Mouse (Mus musculus) C2C12 (cell line): Measurements from ENCODE around the gene Fbxl17. TPM values are rescaled to one million over a fixed set of nuclear protein-coding genes. Genes with fewer than 3 reads are reported as not detected.

Experiments used
- H3K27me3 ChIP-seq: one replicate; pipeline ENCODE4 v1.6.1; 2011; ENCODE audit not compliant: control insufficient read depth, insufficient read depth, insufficient read length
- H3K36me3 ChIP-seq: one replicate; pipeline ENCODE4 v1.6.1; 2011; ENCODE audit not compliant: control insufficient read depth, insufficient read depth
- H3K4me3 ChIP-seq: one replicate; pipeline ENCODE4 v1.5.1; 2011; ENCODE audit warnings: mild to moderate bottlenecking, control low read depth; ENCODE audit not compliant: poor library complexity, insufficient read depth, severe bottlenecking
- H3K79me2 ChIP-seq: one replicate; pipeline ENCODE4 v1.6.1; 2011; ENCODE audit not compliant: control insufficient read depth, insufficient read depth
- H3K79me3 ChIP-seq: one replicate; pipeline ENCODE4 v1.6.1; 2011; ENCODE audit warnings: low read depth, control low read depth
- H3ac ChIP-seq: one replicate; pipeline ENCODE3; 2011; ENCODE audit warnings: low read depth; ENCODE audit not compliant: control insufficient read depth, insufficient read length
- CEBPB ChIP-seq: IDR thresholded peaks from one replicate; pipeline ENCODE4 v1.6.1; 2011; ENCODE audit warnings: low read depth, mild to moderate bottlenecking, control low read depth, moderate library complexity
- CTCF ChIP-seq: IDR thresholded peaks from one replicate; pipeline ENCODE4 v1.5.1; 2011; ENCODE audit not compliant: control insufficient read depth, insufficient read depth, insufficient read length
- FOSL1 ChIP-seq: IDR thresholded peaks from one replicate; pipeline ENCODE4 v1.8.0; 2011; ENCODE audit warnings: mild to moderate bottlenecking, low read length; ENCODE audit not compliant: poor library complexity, insufficient read depth, severe bottlenecking
- MAX ChIP-seq: IDR thresholded peaks from one replicate; pipeline ENCODE4 v1.6.1; 2011; ENCODE audit warnings: mild to moderate bottlenecking, control low read depth
- MYOD1 ChIP-seq: IDR thresholded peaks from one replicate; pipeline ENCODE4 v1.6.1; 2011; ENCODE audit warnings: low read depth; ENCODE audit not compliant: control insufficient read depth, insufficient read length
- MYOG ChIP-seq: IDR thresholded peaks from one replicate; pipeline ENCODE4 v1.6.1; 2011; ENCODE audit not compliant: control insufficient read depth, insufficient read length; ENCODE audit errors: extremely low read depth
- USF1 ChIP-seq: IDR thresholded peaks from one replicate; pipeline ENCODE4 v1.6.1; 2011; ENCODE audit warnings: low read depth, mild to moderate bottlenecking, control low read depth, moderate library complexity
- polyA plus RNA-seq: library from polyadenylated mRNA; unstranded; fragments of >200 nt; fragmentation: generic; extraction: Trizol; gene quantifications from one replicate; pipeline ENCODE4 v1.2.1, GENCODE M21; 2012; ENCODE audit warnings: missing spikeins

The Fbxl17 gene
- polyA plus RNA-seq, 1 experiment, result 6.3 TPM

GRCm38 (mm10) chr17:63351682-63352081 lies 148.1 kb downstream of the Fbxl17 start:
- Histone ChIP-seq H3ac (no peak overlapping the region), H3K4me3 (no peak overlapping the region), H3K79me3 (no peaks in the 10 kb centered on the region), H3K79me2 (no peaks in the 10 kb centered on the region), H3K27me3 (no peaks in the 10 kb centered on the region), H3K36me3 (peaks cover 6% of the 10 kb centered on the region)
- no peak for TF ChIP-seq CTCF
- TF ChIP-seq MYOG, result no peak
- TF ChIP-seq USF1, result no peak
- TF ChIP-seq FOSL1, result no peak
- no peak for TF ChIP-seq MAX
- TF ChIP-seq CEBPB, result no peak
- no peak for TF ChIP-seq MYOD1

DNA sequence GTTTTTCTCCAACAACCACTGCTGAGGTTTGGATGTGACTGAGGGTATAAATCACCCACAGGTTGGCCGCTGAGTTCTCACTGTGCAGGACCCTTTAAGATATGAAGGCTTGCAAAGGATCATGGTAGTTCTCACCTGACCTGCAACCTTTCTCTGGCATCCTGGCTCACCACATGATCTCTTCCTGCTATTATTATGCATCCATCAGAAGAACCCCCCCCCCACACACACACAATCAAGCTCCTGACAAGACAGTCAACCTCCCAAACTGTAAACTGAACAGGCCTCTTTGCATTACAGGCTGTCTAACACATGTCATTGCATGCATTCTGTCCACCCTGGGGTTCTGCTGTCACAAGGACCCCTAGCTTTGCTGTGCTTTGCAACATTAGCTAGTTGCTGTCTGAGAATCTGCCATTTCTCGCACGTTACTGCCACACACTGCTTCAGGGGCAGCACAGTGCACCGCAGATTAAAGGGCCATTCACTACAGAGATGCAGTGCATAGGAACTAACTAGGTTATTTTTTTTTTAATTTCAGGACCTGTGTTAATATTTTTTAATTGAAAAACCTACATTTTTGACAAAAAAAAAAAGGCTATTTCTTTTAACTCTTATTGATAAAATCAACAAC lies 148.8 kb downstream of the Fbxl17 start:
- Histone ChIP-seq H3K79me3 (no peaks in the 10 kb centered on the region), H3ac (no peak overlapping the region), H3K36me3 (no peaks in the 10 kb centered on the region), H3K27me3 (no peaks in the 10 kb centered on the region), H3K79me2 (no peaks in the 10 kb centered on the region), H3K4me3 (no peak overlapping the region)
- no peak for TF ChIP-seq MAX
- TF ChIP-seq MYOG, result no peak

DNA sequence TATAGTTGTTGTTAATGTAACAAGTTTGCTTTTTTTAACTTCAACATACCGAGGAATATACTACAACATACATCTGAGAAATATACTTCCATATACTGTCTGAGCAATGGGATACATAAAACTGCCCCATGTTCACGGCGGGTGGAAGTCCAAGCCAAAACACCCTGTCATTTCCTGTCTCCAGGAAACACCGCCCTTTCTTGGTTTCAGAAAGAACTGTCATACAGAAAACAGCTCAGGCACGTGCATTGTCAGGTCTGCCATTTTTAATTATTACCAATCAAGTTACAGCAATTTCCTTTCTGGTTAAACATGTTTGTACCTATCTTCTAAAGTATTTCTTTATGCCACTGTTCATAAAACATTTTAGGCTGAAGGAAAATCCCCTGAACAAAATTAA lies 155.7 kb downstream of the Fbxl17 start:
- no peaks in the 10 kb centered on the region for H3K79me3 ChIP-seq
- no peak overlapping the region for H3ac ChIP-seq
- no peak overlapping the region for H3K4me3 ChIP-seq
- TF ChIP-seq FOSL1 (no peak), CTCF (no peak), MYOG (no peak), CEBPB (no peak), USF1 (no peak), MAX (no peak), MYOD1 (no peak)
- no peaks in the 10 kb centered on the region for H3K27me3 ChIP-seq
- no peaks in the 10 kb centered on the region for H3K36me3 ChIP-seq
- no peaks in the 10 kb centered on the region for H3K79me2 ChIP-seq

- Histone ChIP-seq H3K79me2 (no peaks in the 10 kb centered on the region), H3K79me3 (no peaks in the 10 kb centered on the region), H3K27me3 (no peaks in the 10 kb centered on the region), H3K4me3 (no peak overlapping the region), H3K36me3 (no peaks in the 10 kb centered on the region), H3ac (no peak overlapping the region)
- no peak for TF ChIP-seq MYOG
- no peak for TF ChIP-seq CEBPB
- no peak for TF ChIP-seq USF1
- no peak for TF ChIP-seq CTCF
- no peak for TF ChIP-seq MAX
- TF ChIP-seq MYOD1, result no peak
- TF ChIP-seq FOSL1, result no peak
Measured at GRCm38 (mm10) chr17:63343076-63343475, 156.7 kb downstream of the Fbxl17 start.

DNA sequence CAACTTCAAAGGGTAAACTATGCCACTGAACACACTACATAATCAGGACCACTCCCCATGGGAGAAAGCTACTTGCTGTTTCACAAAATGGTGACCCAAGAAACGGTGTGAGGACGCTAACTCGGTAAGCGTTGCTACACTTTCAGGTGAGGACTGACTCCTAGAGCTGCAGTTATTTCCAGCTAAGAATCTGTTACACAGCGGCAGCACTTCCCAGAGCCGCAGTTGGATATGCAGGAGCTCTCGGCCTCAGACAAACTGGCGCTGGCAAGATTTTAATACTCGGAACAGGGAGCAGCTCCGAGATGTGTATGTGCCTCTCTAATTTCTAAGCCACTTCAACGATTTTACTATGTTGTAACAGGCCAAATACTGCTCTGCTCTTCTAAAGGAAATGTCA lies 157.4 kb downstream of the Fbxl17 start:
- Histone ChIP-seq H3K36me3 (no peaks in the 10 kb centered on the region), H3K27me3 (no peaks in the 10 kb centered on the region), H3K4me3 (no peak overlapping the region), H3K79me2 (no peaks in the 10 kb centered on the region), H3K79me3 (no peaks in the 10 kb centered on the region), H3ac (no peak overlapping the region)
- no peak for TF ChIP-seq MYOD1

DNA sequence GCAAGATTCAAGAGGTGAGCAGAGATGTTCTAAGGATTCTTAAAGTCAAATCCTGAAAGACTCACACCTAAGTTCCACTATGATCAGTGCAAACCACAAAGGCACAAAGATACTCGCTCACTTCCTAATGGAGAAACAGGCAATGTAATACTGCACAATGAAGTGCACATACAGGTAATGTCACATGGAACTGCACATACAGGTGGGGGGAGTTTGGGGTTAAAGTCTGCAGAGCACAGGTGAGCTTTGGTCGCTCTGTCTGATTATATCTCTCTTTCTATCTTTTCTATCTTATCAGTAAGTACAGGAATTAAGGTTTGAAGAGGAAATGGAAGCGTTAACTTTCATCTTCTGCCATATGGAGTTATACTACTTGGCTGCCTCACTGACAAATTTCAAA lies 158.6 kb downstream of the Fbxl17 start:
- Histone ChIP-seq H3K4me3 (no peak overlapping the region), H3ac (no peak overlapping the region), H3K79me3 (no peaks in the 10 kb centered on the region), H3K36me3 (no peaks in the 10 kb centered on the region), H3K79me2 (no peaks in the 10 kb centered on the region), H3K27me3 (no peaks in the 10 kb centered on the region)
- no peak for TF ChIP-seq CTCF
- TF ChIP-seq FOSL1, result no peak
- no peak for TF ChIP-seq MYOG
- no peak for TF ChIP-seq CEBPB
- TF ChIP-seq MYOD1, result no peak
- no peak for TF ChIP-seq MAX
- no peak for TF ChIP-seq USF1
